Mouse (Mus musculus) cerebellum, adult 2 months (tissue): ENCODE data around the gene Pid1.

Experiments used
- CTCF ChIP-seq: fragments of 200-500 bp; IDR thresholded peaks from 2 replicates; pipeline ENCODE4 v1.5.1; 2011; ENCODE audit warnings: low read depth, mild to moderate bottlenecking, control low read depth, low read length, moderate library complexity, borderline replicate concordance; ENCODE audit not compliant: insufficient read depth
- POLR2A ChIP-seq: fragments of 200-500 bp; IDR thresholded peaks from 2 replicates; pipeline ENCODE4 v1.6.1; 2011; ENCODE audit warnings: low read length, control low read depth, borderline replicate concordance; ENCODE audit not compliant: insufficient read depth

GRCm38 (mm10) chr1:84367733-84368132 lies 3.8 kb upstream of the Pid1 start:
- TF ChIP-seq CTCF (no peak), POLR2A (no peak)
